Comparison of ENCODE assay signal across 9 mouse cellular contexts in the genomic region with DNA sequence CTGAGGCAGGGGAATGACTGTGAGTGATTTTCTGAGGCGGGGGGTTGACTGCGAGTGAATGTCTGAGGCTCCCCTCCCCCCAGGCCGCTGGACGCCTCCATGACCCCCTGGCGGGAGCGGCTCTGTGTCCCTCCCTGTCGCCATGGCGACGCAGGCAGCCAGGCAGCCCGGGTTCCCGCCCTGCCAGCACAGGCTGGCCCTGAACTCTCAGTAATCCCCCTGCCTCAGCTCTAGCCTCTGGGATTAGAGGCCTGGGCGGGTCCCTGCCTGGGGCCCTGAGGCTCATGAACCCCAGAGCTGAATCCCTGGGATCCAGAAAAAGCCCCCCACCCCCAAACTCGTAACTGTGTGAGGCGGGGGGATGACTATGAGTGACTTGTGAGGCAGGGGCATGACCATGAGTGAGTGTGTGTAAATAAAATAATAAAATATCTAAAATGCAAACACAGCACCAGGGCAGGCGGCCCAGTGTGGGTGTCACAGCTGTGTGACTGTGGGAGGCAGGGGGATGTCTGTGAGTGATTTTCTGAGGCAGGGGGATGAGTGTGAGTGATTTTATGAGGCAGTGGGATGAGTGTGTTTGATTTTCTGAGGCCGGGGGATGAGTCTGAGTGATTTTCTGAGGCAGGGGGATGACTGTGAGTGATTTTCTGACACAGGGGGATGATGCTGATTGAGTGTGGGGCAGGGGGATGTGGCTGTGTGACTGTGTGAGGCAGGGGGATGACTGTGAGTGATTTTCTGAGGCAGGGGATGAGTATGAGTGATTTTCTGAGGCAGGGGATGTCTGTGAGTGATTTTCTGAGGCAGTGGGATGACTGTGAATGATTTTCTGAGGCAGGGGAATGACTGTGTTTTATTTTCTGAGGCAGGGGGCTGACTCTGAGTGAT. TPM values are rescaled to one million over a fixed set of nuclear protein-coding genes. Genes with fewer than 3 reads are reported as not detected.
DNase-seq lines count a peak whose midpoint lies in the region; ATAC-seq and TF ChIP-seq lines count a peak whose summit lies in the region.
"Not testable (repeated sequence)": the region's sequence is repeated elsewhere in the genome, so short reads cannot be mapped to it uniquely, and the experiment has no call there.
"Had no signal": no experiment of that assay in that cellular context is flagged by ENCODE, and none has a peak within 500 bp of the region (broad histone marks: within the 10 kb centered on the region; RNA-seq: fewer than 3 reads in every experiment).

No protein-coding gene starts in this region.

- TF ChIP-seq CTCF in brain, embryonic 14.5 days (IDR thresholded peaks at IDR 0.05; ENCODE audit: borderline replicate concordance, extremely low read depth, insufficient read depth, insufficient read length); lung, embryonic 14.5 days (IDR thresholded peaks at IDR 0.05; ENCODE audit: low read depth): not testable (repeated sequence)

- H3K4me3 ChIP-seq in heart, embryonic 14.5 days (ENCODE audit: control insufficient read depth in 1 of 2, insufficient read depth in 1 of 2, low read depth in 1 of 2, low read length in 2 of 2); kidney, embryonic 16.5 days (ENCODE audit: low read length); lung, embryonic 14.5 days (ENCODE audit: low read depth, low read length); neural tube, embryonic 11.5 days (ENCODE audit: low read depth, low read length); stomach, embryonic 15.5 days (replicated peaks): not testable (repeated sequence)

- not testable (repeated sequence) for H3K36me3 ChIP-seq in heart, embryonic 14.5 days (ENCODE audit: control insufficient read depth, insufficient read depth, low read length); kidney, embryonic 16.5 days (ENCODE audit: insufficient read depth, low read length); lung, embryonic 14.5 days (ENCODE audit: insufficient read depth); neural tube, embryonic 11.5 days (ENCODE audit: control insufficient read depth, insufficient read depth, low read length); stomach, embryonic 15.5 days

- not testable (repeated sequence) for H3K9ac ChIP-seq in heart, embryonic 14.5 days (ENCODE audit: low read length); kidney, embryonic 16.5 days (replicated peaks; ENCODE audit: low read length); lung, embryonic 14.5 days; neural tube, embryonic 11.5 days (ENCODE audit: low read length); stomach, embryonic 15.5 days

- peak; percentile 61 for ATAC-seq in erythroblast, adult 5-6 weeks (replicated peaks; ENCODE audit: low FRiP score, poor library complexity, severe bottlenecking)
- peak; percentile 91 for ATAC-seq in heart, embryonic 14.5 days (ENCODE audit: insufficient number of reproducible peaks, insufficient read depth, low FRiP score, low read depth)
- ATAC-seq in kidney, embryonic 16.5 days (ENCODE audit: low FRiP score, low TSS enrichment): peak; percentile 95
- ATAC-seq in lung, embryonic 14.5 days (ENCODE audit: insufficient read depth): peak; percentile 91
- ATAC-seq in neural tube, embryonic 11.5 days (ENCODE audit: insufficient read depth, low FRiP score, low TSS enrichment): peak; percentile 91
- ATAC-seq in stomach, embryonic 15.5 days (ENCODE audit: insufficient read depth, low FRiP score, low read depth): peak; percentile 86

- H3K27me3 ChIP-seq in heart, embryonic 14.5 days (ENCODE audit: control insufficient read depth, insufficient read depth, low read length); kidney, embryonic 16.5 days (ENCODE audit: insufficient read depth, low read length); lung, embryonic 14.5 days (ENCODE audit: insufficient read depth, low read length); neural tube, embryonic 11.5 days (ENCODE audit: control insufficient read depth, insufficient read depth, low read length); stomach, embryonic 15.5 days (replicated peaks): not testable (repeated sequence)

- WGBS in heart, embryonic 14.5 days: 71% methylated on average over 14 of the region's 16 CpGs
- 76% methylated on average over 14 of the region's 16 CpGs for WGBS in kidney, embryonic 16.5 days
- 68% methylated on average over 14 of the region's 16 CpGs for WGBS in lung, embryonic 14.5 days
- 71% methylated on average over 14 of the region's 16 CpGs for WGBS in neural tube, embryonic 11.5 days
- WGBS in stomach, embryonic 15.5 days: 72% methylated on average over 16 of the region's 16 CpGs

- not testable (repeated sequence) for H3K4me2 ChIP-seq in heart, embryonic 14.5 days (ENCODE audit: low read length); kidney, embryonic 16.5 days (replicated peaks; ENCODE audit: low read depth, low read length); lung, embryonic 14.5 days; neural tube, embryonic 11.5 days (ENCODE audit: low read depth); stomach, embryonic 15.5 days

- not testable (repeated sequence) for TF ChIP-seq POLR2A in brain, embryonic 14.5 days (IDR thresholded peaks at IDR 0.05; ENCODE audit: borderline replicate concordance, extremely low read depth, insufficient read depth, insufficient read length, poor library complexity, severe bottlenecking)

- peak; percentile 81 for DNase-seq in CD4-positive helper T cell, adult 2 months (ENCODE audit: low read depth, low spot score)
- peak; percentile 78 for DNase-seq in brain, embryonic 14.5 days (ENCODE audit: low read depth)
- peak; percentile 81 for DNase-seq in lung, embryonic 14.5 days
- peak; percentile 80 for DNase-seq in neural tube, embryonic 11.5 days (ENCODE audit: low spot score)

- H3K27ac ChIP-seq in heart, embryonic 14.5 days (replicated peaks in 1 of 2; ENCODE audit: control insufficient read depth in 1 of 2, insufficient read depth in 1 of 2, low read depth in 2 of 2, low read length in 2 of 2); kidney, embryonic 16.5 days (ENCODE audit: low read length); lung, embryonic 14.5 days (ENCODE audit: low read depth); neural tube, embryonic 11.5 days (ENCODE audit: low read depth, low read length); stomach, embryonic 15.5 days: not testable (repeated sequence)

- not testable (repeated sequence) for H3K4me1 ChIP-seq in heart, embryonic 14.5 days (ENCODE audit: control insufficient read depth in 2 of 2, insufficient read depth in 2 of 2, low read length in 2 of 2); kidney, embryonic 16.5 days (ENCODE audit: insufficient read depth, low read length); lung, embryonic 14.5 days (ENCODE audit: insufficient read depth); neural tube, embryonic 11.5 days (ENCODE audit: control insufficient read depth, insufficient read depth, low read length); stomach, embryonic 15.5 days

- peaks cover 19% of the 10 kb centered on the region for H3K9me3 ChIP-seq in heart, embryonic 14.5 days (ENCODE audit: control insufficient read depth, low read length)
- peaks cover 18% of the 10 kb centered on the region for H3K9me3 ChIP-seq in kidney, embryonic 16.5 days (ENCODE audit: low read length)
- H3K9me3 ChIP-seq in lung, embryonic 14.5 days (ENCODE audit: low read depth, low read length): peaks cover 17% of the 10 kb centered on the region
- H3K9me3 ChIP-seq in neural tube, embryonic 11.5 days (ENCODE audit: control insufficient read depth, low read length): peaks cover 16% of the 10 kb centered on the region
- H3K9me3 ChIP-seq in stomach, embryonic 15.5 days: peaks cover 14% of the 10 kb centered on the region

RNA-seq across cellular contexts. Expression of gene Ccl28, which starts 27.1 kb away (rescaled TPM):
- 0.29 and 0.30 TPM in 2 replicates for polyA plus RNA-seq in brain, embryonic 14.5 days (2012; rRNA removed)
- not detected in 2 replicates for total RNA-seq in erythroblast, adult 5-6 weeks (2015; ENCODE audit: low replicate concordance)
- total RNA-seq in erythroblast, adult 5-6 weeks (2017; ENCODE audit: low replicate concordance): not detected in 2 replicates
- not detected in 2 replicates for polyA plus RNA-seq in heart, embryonic 14.5 days (2014; fragmentation: Nextera tagmentation; extraction: Ambion mirVana)
- polyA plus RNA-seq in kidney, embryonic 16.5 days (2015; fragmentation: Nextera tagmentation; extraction: Ambion mirVana): 0.12 and 0.15 TPM in 2 replicates
- 0.09 TPM in 1 of 2 replicates, not detected in the other for polyA plus RNA-seq in lung, embryonic 14.5 days (2014; fragmentation: Nextera tagmentation; extraction: Ambion mirVana)
- polyA plus RNA-seq in neural tube, embryonic 11.5 days (2014; fragmentation: Nextera tagmentation; extraction: Ambion mirVana): not detected in 2 replicates
- polyA plus RNA-seq in stomach, embryonic 15.5 days (2015; fragmentation: Nextera tagmentation; extraction: Ambion mirVana): 0.10 and 0.13 TPM in 2 replicates
- polyA plus RNA-seq: G1E had no signal
